Mouse (Mus musculus) thymus, postnatal 25 days (tissue): ENCODE measurements around the gene Itga9.
A peak's percentile ranks its signal among the peaks of the same experiment; 100 is the strongest.

Source experiments
- DNase-seq: peaks from one replicate; pipeline ENCODE4 v3.0.0; 2022

Itga9 gene

DNA sequence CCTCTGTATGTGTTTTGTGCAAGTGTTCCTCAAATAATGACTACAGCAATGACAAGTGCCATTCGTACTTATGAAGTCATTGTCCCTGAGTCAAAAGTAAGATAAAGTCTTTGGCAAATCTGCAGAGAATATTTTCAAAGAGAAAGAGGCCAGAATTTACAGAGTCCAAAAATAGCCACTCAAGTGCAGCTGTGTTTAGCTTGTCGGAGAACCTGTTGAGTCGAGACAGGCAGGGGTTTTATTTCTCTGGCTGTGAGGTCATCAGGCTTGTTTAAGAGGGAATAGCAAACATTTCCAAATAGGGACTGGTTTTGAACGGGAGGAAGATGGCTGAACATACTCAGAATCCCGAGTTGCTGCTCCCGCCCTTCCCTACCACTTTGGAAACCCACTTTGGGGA lies 125.2 kb downstream of the Itga9 start:
- no peak for DNase-seq

DNA sequence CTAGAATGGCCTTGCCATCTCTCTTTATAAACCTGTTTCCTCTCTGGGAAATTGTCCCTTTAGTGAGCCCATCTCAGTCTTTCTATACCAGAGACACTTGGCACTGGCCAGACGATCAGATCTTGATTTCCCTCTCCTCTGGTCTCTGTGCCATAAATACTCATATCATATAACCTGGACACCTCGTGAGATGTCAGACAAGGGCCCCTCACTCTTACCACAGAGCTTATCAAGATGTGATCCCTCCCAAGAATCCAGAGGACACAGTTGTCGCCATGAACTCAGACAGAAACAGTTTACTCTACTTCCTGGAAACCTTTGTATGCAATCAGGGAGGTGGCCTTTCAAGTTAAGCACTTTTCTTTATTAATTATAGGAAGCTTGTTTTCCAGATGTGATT lies 127.1 kb downstream of the Itga9 start:
- no peak for DNase-seq

DNA sequence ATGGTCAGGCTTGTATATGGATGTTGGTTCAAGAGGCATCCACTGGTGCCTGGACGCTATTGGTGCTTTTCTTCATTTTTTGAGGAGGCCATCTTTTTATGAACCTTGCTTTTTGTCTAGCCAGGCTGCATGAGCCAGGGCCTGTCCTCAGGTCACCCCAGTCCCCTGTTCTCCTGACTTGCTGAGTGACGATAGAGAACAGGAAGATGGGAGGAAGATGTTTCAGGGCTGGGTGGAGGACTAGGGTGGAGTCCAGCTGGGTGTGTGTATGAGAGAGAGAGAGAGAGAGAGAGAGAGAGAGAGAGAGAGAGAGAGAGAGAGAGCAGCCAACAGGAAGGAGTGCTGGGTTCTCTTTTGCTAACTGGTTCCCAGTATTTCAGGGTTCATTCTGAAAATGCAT lies 130.6 kb downstream of the Itga9 start:
- no peak for DNase-seq

DNA sequence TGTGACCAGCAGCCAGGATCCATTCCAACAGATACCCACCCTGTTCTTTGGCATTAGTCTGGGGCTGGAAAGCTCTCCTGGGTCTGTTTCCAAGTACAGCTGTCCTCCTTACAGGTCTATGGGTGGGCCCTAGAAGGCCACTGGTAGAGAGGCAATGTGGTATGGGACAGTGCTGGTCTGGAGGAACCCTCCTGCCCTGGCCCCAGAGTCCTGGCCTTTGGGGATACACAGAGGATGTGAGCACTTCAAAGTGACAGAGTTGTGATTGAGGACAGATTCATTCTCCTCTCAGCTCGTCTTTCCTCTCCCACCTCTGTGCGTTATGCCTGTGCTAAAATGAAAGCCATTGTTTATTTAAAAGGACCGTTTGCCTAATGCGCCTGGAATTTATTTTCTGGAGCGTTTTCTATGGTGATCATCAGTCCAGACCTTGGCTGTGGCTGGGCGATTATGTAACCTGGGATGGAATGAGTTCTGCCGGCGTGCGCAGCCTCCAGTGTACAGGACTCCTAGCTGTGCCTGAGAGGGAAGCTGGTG lies 131.2 kb downstream of the Itga9 start:
- no peak for DNase-seq

DNA sequence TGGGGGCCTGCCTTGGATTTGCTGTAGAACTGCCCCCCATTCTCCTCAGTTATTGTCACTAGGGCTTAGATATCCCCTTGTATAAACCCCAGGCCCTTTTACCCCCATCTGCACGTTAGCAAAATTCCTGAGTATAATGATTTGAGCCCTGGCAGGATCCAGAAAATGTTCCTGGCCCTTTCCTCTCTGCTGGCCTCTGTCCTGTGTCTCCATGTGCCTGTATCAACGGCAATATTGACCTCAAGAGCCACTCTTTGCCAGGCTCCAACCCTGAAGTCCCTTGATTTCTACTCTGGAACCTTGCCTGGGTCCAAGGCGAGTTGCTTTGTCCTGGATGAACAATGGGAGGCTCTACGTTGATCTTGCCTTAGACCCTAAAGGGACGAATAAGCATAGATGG lies 131.8 kb downstream of the Itga9 start:
- DNase-seq = no peak

DNA sequence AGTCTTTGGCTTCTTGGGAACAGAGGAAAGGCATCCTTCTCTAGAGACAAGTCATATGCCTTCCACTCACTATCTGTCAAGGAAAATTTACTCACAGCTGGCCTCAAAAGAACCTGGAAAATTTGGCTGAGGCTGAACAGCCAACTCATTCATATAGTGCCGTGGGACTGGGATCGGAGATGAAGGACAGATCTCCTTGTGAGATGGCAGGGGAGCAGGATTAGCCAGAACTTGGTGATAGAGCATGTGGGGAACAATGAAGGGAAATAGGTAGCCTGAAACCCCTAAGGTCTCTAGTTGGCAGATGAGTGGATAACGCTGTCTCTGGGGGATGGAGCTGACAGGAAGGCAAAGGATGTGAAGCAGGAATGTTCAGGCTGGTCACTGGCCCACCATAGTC lies 132.6 kb downstream of the Itga9 start:
- DNase-seq = no peak

DNA sequence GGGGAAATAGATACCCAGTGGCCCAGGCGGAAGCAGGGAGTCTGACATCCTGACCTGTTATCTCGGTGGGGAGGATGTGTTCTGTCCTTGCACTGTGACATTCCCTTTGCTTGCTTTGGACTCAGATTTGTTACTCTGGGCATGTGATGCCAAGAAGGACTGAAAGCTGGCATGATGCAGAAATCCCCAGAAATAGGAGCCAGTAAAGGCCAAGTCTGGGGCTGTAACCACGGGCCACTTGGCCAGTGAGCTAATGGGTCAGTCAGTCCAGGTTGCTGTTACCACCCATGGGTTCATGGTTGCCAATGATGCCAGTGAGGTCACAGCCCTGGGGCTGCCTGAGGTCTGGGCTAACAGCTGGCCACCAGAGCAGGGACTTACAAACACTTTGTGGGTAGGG lies 133.2 kb downstream of the Itga9 start:
- no peak for DNase-seq

DNA sequence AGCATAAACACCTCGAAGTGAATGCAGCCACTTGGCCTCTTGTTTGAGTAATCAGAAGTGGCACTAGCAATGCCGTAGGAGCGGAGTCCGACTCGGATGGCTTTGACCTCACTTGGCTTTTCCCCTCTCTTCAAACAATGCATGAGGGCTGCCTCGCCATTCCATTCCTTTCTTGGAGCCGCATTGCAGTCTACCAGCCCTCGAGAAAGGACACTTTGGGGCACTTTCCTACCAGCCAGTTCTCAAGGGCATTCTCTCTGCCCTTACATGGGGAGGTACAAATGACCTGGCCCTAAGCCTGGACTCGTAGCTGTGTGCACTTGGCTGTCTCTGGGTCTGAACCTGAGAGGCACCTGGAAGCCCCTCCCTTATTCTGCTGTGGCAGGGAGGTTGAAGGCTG lies 134.8 kb downstream of the Itga9 start:
- no peak for DNase-seq

DNA sequence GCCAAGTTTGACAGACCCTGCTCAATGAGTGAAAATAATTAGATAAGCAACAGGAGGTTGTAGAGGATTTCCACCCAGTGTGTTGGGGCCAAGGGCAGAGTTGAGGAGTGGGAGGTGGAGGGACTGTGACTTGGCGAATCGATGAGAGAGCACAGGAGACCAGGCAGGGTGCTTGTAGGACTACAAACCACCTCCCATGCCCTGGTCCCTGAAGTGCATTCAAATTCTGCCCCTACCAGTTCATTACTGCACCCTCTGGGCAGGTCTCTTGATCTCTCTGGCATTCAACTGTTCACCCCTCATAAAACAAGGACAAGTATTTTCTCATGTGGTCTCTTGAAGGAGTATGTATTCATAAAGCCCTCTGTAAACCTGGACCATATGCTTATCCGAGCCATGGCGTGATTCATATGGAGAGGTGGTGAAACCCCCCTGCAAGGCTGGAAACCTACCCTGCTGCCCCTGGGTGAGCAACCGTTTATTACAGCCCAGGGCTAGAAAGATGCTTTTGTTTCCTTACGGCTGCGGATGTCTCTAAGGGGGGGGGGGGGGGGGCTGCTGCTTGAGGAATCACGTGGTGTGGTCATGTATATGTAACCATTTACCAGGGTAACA lies 143.0 kb downstream of the Itga9 start:
- no peak for DNase-seq

DNA sequence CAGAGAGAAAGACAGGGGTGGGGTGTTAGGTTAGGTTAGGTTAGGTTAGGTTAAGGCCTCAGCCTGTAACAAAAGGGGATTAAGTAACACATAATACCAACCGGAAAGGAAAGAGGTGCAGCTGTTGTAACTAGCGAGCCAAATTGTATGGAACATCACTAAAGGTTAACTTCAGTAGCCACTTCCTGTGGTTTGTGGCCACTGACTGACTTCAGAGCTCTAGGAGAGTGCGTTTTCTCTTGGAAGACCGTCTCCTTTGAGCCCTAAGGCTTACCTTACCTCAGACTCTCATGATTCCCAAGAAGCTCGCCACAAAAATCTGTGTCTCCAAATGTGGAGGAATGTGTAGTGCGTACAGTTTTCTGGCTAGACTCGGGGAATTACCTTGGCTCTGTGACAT lies 144.3 kb downstream of the Itga9 start:
- DNase-seq = peak; percentile 41

DNA sequence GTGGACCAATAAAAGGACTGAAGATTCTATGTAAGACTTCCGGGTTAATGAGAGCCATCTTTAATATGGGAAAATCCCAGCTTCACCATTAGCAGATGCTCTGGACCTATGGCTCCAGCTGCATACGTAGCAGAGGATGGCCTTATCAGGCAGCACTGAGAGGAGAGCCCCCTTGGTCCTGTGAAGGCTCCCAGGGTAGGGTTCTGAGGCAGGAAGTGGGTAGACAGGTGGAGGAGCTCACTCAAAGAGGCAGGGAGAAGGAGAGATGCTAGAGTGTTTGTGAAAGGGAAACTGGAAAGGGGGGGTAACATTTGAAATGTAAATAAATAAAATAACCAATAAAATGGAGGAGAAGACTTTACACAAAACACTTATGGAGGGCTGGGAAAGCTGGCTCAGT lies 145.9 kb downstream of the Itga9 start:
- DNase-seq = peak; percentile 65

DNA sequence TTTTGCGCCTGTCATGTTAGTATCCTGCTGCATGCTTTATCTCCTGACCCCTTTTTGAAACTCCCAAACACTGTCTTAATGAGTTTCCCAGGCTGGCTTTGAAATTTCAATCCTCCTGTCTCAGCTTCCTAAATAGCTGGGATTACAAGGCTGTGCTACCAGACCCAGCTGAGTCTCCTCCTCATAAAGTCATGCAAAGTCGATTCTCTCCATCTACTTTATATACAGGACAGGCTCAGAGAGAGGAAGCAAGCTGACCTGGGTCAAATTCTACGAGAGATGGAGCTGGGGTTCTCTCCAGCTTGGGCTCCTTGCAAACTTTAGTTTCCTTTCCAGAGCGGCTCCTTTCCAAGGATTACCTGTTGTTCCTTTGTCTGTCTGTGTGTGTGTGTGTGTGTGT lies 153.0 kb downstream of the Itga9 start:
- DNase-seq = no peak

DNA sequence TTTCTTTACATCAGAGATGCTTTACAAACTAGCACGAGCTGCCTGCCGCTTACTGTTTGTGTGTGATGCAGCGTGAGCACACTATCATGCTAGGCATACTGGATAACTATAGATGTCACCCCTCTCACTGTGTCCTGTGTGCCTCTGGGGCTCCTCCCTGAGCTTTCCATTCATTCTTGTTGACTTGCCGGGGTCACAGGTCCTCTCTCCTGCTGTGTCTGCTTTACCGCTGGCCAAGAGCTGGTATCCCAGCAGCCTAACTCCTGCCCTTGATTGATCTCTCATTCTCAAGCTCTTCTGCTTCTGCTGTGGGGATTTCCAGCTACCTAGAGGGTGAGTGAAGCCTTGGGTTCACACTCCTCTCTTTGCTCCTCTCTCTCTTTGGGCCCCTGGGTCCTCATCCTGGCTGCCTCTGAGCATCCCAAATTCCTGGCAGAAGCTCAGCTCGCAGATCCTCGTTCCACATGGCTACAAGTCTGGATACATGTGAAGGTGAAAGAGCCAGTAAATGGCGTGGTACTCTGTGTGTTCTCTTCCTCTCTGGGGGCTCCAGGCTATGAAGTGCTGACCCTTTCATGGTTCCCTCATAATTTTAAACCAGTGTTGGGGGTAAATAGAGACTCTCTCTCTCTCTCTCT lies 155.6 kb downstream of the Itga9 start:
- no peak for DNase-seq

DNA sequence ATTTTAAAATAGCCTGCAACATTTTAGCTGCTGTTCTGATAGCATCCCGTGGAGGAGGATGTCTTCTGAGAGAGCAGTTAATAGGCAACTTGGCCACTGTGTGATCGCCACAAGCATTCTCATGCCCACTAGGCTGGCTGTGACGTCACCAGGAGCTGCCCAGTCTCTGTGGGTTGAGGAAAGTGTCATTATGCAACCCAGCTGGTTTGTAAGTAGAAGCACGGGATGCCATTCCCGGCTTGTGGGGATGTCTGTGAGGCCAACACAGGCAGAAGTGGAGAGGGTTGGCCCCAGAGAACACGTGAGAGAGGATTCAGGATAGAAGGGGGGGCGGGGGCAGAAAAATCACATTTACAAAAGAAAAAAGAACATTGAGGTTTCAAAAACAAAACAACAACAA lies 156.3 kb downstream of the Itga9 start:
- no peak for DNase-seq

DNA sequence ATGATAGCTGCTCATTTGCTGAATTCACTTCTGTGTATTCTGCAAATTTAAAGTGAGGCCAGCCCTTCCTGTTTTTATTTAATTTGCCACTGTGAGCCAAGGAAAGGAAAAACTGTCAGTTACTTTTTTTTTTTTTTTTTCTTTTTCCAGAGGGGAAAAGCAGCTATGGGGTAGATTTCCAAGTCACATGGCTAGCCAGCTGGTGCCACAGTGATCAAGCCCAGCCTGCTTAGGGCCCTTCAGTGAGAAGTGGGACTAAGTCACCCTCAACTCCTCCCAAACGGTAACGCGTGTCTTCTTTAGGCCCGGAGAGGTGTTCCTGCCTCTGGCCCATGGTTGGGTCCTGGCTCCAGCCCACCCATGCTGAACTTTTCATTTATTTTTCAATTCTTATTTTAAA lies 156.7 kb downstream of the Itga9 start:
- DNase-seq = no peak

DNA sequence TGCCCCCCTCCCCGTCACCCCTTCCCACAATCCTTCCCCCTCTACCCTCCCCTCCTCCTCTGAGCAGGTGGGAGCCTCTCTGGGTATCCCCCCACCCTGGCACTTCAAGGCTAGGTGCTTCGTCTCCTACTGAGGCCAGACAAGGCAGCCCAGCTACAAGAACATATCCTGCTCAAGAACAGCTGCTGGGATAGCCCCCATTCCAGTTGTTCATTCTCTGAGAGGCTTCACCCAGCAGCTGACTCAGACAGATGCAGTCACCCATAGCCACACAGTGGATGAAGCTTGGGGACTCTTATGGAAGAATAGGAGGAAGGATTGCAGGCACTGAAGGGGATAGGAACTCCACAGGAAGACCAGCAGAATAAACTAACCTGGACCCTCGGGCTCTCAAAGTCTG lies 157.2 kb downstream of the Itga9 start:
- no peak for DNase-seq

DNA sequence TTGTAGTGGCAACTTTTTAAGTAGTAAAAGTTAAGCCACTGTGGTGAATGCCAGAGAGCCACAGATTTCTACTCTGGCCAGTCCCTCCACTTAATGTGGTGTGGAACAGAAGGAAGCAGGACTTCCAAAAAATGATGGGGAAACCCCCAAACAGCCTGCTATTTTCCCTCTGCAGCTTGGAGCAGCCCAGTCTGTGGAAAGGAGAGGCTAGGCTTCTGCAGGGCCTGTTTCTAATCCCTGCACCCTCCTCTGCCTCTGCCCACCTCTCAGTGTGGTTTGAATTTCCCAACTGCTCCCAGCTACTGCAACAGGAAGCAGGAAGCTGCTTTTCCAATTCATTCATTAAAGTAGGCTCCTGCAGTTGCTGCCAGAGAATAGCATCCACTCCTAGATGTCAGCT lies 158.6 kb downstream of the Itga9 start:
- DNase-seq = no peak

DNA sequence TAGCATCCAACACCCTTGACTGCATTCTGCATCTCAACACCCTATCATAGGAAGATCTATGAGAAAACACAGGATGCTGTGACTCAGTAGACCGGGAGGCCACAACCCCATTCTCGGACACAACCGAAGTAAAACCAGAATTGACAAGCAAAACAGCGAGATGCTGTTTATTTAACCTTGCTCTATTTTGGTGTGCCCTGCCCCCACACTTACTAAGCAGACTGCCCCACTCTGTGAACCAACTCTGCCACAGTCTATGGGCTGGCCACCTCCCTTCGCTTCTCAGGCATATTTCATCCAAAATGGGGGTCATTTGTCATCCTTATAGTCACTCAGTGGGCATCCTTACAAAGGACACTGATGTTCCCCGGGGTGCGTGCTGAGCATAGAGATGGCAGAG lies 160.5 kb downstream of the Itga9 start:
- no peak for DNase-seq

DNA sequence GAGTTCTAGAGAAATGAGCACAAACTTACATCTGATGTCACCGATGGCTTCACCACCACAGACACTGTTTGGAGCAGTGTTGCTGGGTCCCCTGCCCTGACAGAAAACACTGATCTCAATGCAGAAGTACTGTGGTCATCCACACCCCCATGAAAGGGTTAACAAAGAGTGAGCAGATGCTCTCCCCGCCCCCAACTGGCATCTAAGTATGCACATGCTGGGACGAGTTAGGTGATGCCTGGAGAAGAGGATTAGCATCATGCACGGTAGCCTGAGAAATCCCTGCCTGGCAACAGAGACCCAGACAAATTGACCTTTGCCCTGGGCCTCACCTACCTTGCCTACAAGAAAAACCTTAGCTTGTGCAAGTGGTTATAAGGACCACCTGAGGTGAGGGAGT lies 162.1 kb downstream of the Itga9 start:
- no peak for DNase-seq

DNA sequence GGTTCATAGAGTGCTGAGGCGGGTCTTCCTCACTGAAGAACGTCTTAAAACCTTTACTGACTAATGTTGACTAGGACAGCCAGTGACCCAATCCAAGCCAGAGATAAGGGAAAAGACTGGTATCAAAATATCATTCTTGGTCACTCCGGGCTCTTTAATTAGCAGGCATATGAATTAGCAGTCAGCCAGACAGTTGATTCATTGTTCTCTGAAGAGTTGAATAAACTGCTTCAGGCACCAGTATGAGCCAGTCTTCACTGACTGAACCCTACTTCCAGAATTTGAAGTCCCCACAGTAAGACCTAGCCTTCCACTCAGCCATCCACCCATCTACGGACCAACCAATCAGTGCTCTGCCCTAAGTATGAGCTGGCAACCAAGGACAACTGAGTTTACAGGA lies 163.9 kb downstream of the Itga9 start:
- DNase-seq = no peak

DNA sequence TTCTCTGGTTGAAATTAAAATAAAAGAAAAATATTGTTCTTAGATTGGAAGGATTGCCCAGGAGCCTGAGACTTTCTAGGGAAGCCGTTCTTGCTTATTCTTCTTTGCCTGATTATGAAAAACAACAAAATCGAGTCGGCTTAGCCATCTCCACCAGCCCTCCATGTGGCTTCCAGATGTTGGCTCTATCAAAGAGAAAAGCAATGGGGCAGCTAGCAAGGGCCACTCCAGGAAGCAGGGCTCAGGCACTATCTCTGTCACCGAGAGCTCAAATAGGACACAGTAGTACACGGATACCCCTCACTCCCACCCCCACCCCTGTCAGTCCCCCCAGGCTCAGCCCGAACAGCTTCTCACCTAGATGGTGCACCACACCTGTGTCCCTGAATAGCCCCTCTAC lies 168.2 kb downstream of the Itga9 start:
- no peak for DNase-seq

DNA sequence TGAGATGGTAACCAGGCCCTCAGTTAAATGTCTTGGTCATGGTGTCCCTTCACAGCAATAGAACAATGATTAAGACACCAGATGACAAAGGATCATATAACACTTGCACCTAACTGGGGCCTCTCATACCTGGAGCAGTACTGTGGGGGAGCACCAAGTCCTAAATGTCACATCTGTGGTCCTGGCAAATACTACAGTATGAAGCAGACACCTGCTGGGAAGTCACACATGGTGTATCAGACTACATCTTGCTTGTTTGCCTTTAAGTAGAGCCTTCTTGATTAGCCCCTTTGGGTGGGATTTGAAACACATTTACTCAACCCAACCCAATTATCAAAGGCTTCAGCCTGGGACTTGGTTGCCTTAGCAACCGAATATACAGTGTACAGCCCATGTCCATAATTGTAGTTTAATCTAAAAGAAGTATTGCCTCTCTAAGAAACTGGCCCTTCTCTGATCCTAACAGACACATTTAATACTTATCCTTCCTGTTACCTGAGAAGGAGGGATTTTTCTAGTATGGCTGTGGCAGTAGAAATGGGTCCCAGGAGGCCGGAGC lies 170.5 kb downstream of the Itga9 start:
- DNase-seq = no peak

DNA sequence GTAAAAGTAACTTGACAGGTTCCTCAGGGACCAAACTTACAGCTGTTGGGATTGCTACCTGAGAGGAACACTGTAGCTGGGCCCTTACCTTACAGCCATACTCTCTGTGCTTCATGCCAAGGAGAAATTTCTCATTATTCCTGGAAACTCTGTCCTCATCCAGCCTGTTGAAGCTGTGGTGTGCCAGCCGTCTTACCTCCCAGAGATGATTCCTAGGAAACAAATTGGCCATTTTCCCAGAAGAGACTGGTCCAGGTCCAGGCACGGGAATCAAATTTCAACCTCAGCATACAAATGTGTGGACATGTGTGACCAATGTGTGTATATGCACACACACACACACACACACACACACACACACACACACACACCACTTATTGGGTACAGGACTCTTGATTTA lies 172.1 kb downstream of the Itga9 start:
- no peak for DNase-seq

DNA sequence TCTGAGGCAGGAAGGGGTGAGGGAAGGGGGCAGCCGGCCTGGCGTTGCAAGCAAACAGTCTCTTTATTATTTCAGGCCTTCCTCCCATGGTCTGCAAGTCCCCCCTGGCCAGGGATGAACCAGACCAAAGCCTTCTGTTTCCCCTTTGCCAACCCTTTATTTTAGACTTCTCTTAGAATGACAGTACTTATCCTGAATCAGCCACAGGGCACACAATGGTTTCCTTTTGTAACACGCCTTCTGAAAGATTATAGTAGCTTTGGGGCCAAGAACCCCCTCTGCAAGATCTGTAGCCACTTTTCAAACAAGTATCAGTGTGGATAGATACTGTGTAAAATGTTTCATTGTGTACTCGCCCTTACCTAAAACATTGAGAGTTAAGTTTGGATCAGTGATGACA lies 178.1 kb downstream of the Itga9 start:
- DNase-seq = no peak

DNA sequence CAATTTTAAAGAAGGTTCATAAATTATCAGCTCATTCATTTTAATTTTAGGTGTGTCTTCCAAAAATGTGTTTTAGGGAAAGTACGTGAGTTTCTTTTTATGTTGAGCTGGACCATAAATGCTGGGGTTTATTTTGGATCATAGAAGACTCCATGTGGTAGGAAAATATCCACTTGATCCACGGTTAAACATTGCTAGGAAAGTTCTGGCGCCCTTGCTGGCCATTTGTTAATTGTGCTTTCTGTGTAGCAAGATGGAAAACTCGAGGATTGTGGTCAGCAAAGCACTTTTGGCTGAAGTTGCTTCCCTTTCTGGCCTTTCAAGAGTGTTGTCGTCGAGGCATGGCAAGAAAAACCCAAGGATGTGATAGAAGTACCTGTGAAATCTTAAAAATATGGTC lies 179.3 kb downstream of the Itga9 start:
- no peak for DNase-seq
